10 mouse cellular contexts compared by ENCODE assay signal in genomic region chr1:84881248-84882065, GRCm38 (mm10). TPM values are rescaled to one million over a fixed set of nuclear protein-coding genes. Genes with fewer than 3 reads are reported as not detected.
DNase-seq lines count a peak whose midpoint lies in the region; ATAC-seq and TF ChIP-seq lines count a peak whose summit lies in the region.
"Had no signal": no experiment of that assay in that cellular context is flagged by ENCODE, and none has a peak within 500 bp of the region (broad histone marks: within the 10 kb centered on the region; RNA-seq: fewer than 3 reads in every experiment).

No protein-coding gene starts in this region.

- in situ Hi-C loops in CH12.LX (cut with MboI; ENCODE audit: low pct_ligation_motif_present, low pct_unique_long_range_greater_than_20kb, low sequenced_read_pairs), result no loop called here

- intact Hi-C loops in left cerebral cortex, postnatal 4 days (cut with DNase I), result no loop called here
- intact Hi-C loops in heart, postnatal 14 days (cut with DNase I), result loop anchor here (5.0 kb wide), 1 partner anchor 149 kb away; no protein-coding TSS in a partner anchor

- H3K9ac ChIP-seq in CH12.LX (ENCODE audit: insufficient read depth, low read depth), result no peak overlapping the region
- no peak overlapping the region for H3K9ac ChIP-seq in kidney, embryonic 16.5 days (replicated peaks; ENCODE audit: low read length)
- H3K9ac ChIP-seq: hindbrain, embryonic 15.5 days had no signal

- no peak for TF ChIP-seq POLR2A in CH12.LX (IDR thresholded peaks at IDR 0.05; ENCODE audit: low read depth, low read length)

- peak; percentile 29 to 58; a peak in 2 of 4 replicates for TF ChIP-seq CTCF in CH12.LX (conservative IDR thresholded peaks at IDR 0.05 in 1 of 2, IDR thresholded peaks at IDR 0.05 in 1 of 2; ENCODE audit: low read depth in 2 of 2, low read length in 2 of 2)

- no peak for TF ChIP-seq EP300 in CH12.LX (IDR thresholded peaks at IDR 0.05; ENCODE audit: low read length)

- H3K27me3 ChIP-seq in CH12.LX (replicated peaks), result no peaks in the 10 kb centered on the region
- no peaks in the 10 kb centered on the region for H3K27me3 ChIP-seq in kidney, embryonic 16.5 days (ENCODE audit: insufficient read depth, low read length)
- H3K27me3 ChIP-seq: hindbrain, embryonic 15.5 days had no signal

- H3K4me3 ChIP-seq in CH12.LX (replicated peaks in 1 of 3; ENCODE audit: low read depth in 2 of 3, low read length in 2 of 3, poor library complexity in 1 of 3), result no peak overlapping the region
- H3K4me3 ChIP-seq in kidney, embryonic 16.5 days (ENCODE audit: low read length), result no peak overlapping the region
- H3K4me3 ChIP-seq: hindbrain, embryonic 15.5 days had no signal

- ATAC-seq in kidney, embryonic 16.5 days (ENCODE audit: low FRiP score, low TSS enrichment), result no peak

- WGBS in kidney, embryonic 16.5 days, result 72% methylated on average over 11 of the region's 11 CpGs

- no peaks in the 10 kb centered on the region for H3K36me3 ChIP-seq in CH12.LX (replicated peaks in 1 of 2; ENCODE audit: control insufficient read depth in 1 of 2, insufficient read depth in 1 of 2, low read length in 1 of 2)
- no peaks in the 10 kb centered on the region for H3K36me3 ChIP-seq in kidney, embryonic 16.5 days (ENCODE audit: insufficient read depth, low read length)
- H3K36me3 ChIP-seq: hindbrain, embryonic 15.5 days had no signal

- peak; percentile 48 for DNase-seq in left cerebral cortex, adult 11 months (ENCODE audit: low spot score)
- no peak for DNase-seq in left cerebral cortex, postnatal 4 days
- DNase-seq in CH12.LX (ENCODE audit: extremely low read depth) (no peak), adipocyte (ENCODE audit: low spot score) (peak; percentile 59)
- peak; percentile 4 to 13 for DNase-seq in layer of hippocampus, postnatal 14 days (ENCODE audit: low spot score in 2 of 2)
- DNase-seq in heart, postnatal 14 days, result no peak
- DNase-seq in thymus, postnatal 14 days, result no peak
- DNase-seq: cerebellum, postnatal 14 days had no signal

- no peaks in the 10 kb centered on the region for H3K4me1 ChIP-seq in CH12.LX (ENCODE audit: control insufficient read depth in 1 of 2, insufficient read depth in 2 of 2)
- H3K4me1 ChIP-seq in kidney, embryonic 16.5 days (ENCODE audit: insufficient read depth, low read length), result peaks cover 4% of the 10 kb centered on the region; the same call in 1 of the 2 replicates
- H3K4me1 ChIP-seq: hindbrain, embryonic 15.5 days had no signal

- H3K27ac ChIP-seq in CH12.LX (ENCODE audit: insufficient read depth, low read depth), result no peak overlapping the region
- no peak overlapping the region for H3K27ac ChIP-seq in kidney, embryonic 16.5 days (ENCODE audit: low read length)
- H3K27ac ChIP-seq: hindbrain, embryonic 15.5 days had no signal

- H3K9me3 ChIP-seq in CH12.LX (replicated peaks; ENCODE audit: low read length), result no peaks in the 10 kb centered on the region
- H3K9me3 ChIP-seq in kidney, embryonic 16.5 days (ENCODE audit: low read length), result no peaks in the 10 kb centered on the region
- H3K9me3 ChIP-seq: hindbrain, embryonic 15.5 days had no signal

- no peaks in the 10 kb centered on the region for H3K79me2 ChIP-seq in CH12.LX (replicated peaks; ENCODE audit: control insufficient read depth, extremely low read depth, insufficient read depth, poor library complexity, severe bottlenecking)

- dilution Hi-C loops in CH12.LX (cut with MboI; ENCODE audit: extremely low pct_ligation_motif_present, extremely low pct_unique_long_range_greater_than_20kb, low sequenced_read_pairs), result no loop called here

- TF ChIP-seq RAD21 in CH12.LX (IDR thresholded peaks at IDR 0.05; ENCODE audit: low read depth, low read length), result peak; percentile 52

- H3K4me2 ChIP-seq in CH12.LX (ENCODE audit: insufficient read depth, low read depth, poor library complexity, severe bottlenecking), result no peak overlapping the region
- H3K4me2 ChIP-seq in kidney, embryonic 16.5 days (replicated peaks; ENCODE audit: low read depth, low read length), result no peak overlapping the region
- H3K4me2 ChIP-seq: hindbrain, embryonic 15.5 days had no signal

TF ChIP-seq in CH12.LX, 34 proteins besides CTCF, POLR2A, EP300 and RAD21:
- TF ChIP-seq E2F4 (IDR thresholded peaks at IDR 0.05; ENCODE audit: insufficient replicate concordance, low read depth, low read length), result no peak
- peak; percentile 33; the same call in 1 of the 2 replicates for TF ChIP-seq SMC3 (IDR thresholded peaks at IDR 0.05; ENCODE audit: low read depth, low read length)
- TF ChIP-seq ETS1 (conservative IDR thresholded peaks at IDR 0.05; ENCODE audit: low read depth, low read length), result no peak
- no peak for TF ChIP-seq NRF1 (IDR thresholded peaks at IDR 0.05; ENCODE audit: low read depth, low read length)

RNA-seq across cellular contexts. Expression of gene Trip12, which starts 41.1 kb away (rescaled TPM):
- total RNA-seq in left cerebral cortex, postnatal 4 days (2021), result 100 to 1,000 TPM; 218 to 235 TPM
- total RNA-seq in CH12.LX (2012; rRNA removed), result 82.0 and 90.2 TPM in 2 replicates
- 75.6 and 78.2 TPM in 2 replicates for total RNA-seq in CH12.LX (2014; rRNA removed)
- 93.8 and 109 TPM in 2 replicates for polyA plus RNA-seq in CH12.LX (2012; ENCODE audit: insufficient read length, low read depth)
- 100 to 1,000 TPM; 193 to 208 TPM for total RNA-seq in layer of hippocampus, postnatal 14 days (2021)
- polyA plus RNA-seq in kidney, embryonic 16.5 days (2015; fragmentation: Nextera tagmentation; extraction: Ambion mirVana), result 50.3 and 62.8 TPM in 2 replicates
- 100 to 1,000 TPM; 195 to 201 TPM for total RNA-seq in heart, postnatal 14 days (2021)

RNA-seq across cellular contexts. Expression of gene Fbxo36, which starts 41.8 kb away (rescaled TPM):
- 1 to 10 TPM in 1 of 2 experiments, under 1 TPM in 1; 0.99 to 1.2 TPM for total RNA-seq in left cerebral cortex, postnatal 4 days (2021)
- 2.5 and 3.2 TPM in 2 replicates for total RNA-seq in CH12.LX (2012; rRNA removed)
- total RNA-seq in CH12.LX (2014; rRNA removed), result 3.0 and 3.2 TPM in 2 replicates
- polyA plus RNA-seq in CH12.LX (2012; ENCODE audit: insufficient read length, low read depth), result 3.2 and 3.8 TPM in 2 replicates
- total RNA-seq in layer of hippocampus, postnatal 14 days (2021), result 1 to 10 TPM; 1.9 to 2.5 TPM
- polyA plus RNA-seq in kidney, embryonic 16.5 days (2015; fragmentation: Nextera tagmentation; extraction: Ambion mirVana), result 11.2 and 11.3 TPM in 2 replicates
- total RNA-seq in heart, postnatal 14 days (2021), result 1 to 10 TPM; 1.2 to 1.8 TPM

RNA-seq across cellular contexts. Expression of gene Slc16a14, which starts 53.5 kb away (rescaled TPM):
- 10 to 100 TPM; 27.8 to 28.4 TPM for total RNA-seq in left cerebral cortex, postnatal 4 days (2021)
- total RNA-seq in CH12.LX (2012; rRNA removed) (0.13 TPM in 1 of 2 replicates, not detected in the other), CH12.LX (2014; rRNA removed) (not detected in 2 replicates)
- 0.10 and 0.12 TPM in 2 replicates for polyA plus RNA-seq in CH12.LX (2012; ENCODE audit: insufficient read length, low read depth)
- 10 to 100 TPM; 22.0 to 26.0 TPM for total RNA-seq in layer of hippocampus, postnatal 14 days (2021)
- polyA plus RNA-seq in kidney, embryonic 16.5 days (2015; fragmentation: Nextera tagmentation; extraction: Ambion mirVana), result 0.19 and 0.35 TPM in 2 replicates
- under 1 TPM; 0.38 to 0.51 TPM for total RNA-seq in heart, postnatal 14 days (2021)

Comparison
In these comparisons a context has a peak if more than half of its experiments do, and no peak if none do; other contexts are left out.
1. DNase-seq: peak in left cerebral cortex, adult 11 months (single experiment), adipocyte (single experiment) and layer of hippocampus, postnatal 14 days (2 of 2); none in left cerebral cortex, postnatal 4 days (single experiment), CH12.LX (single experiment), heart, postnatal 14 days (0 of 2) and thymus, postnatal 14 days (single experiment).
2. RNA of gene Slc16a14, which starts 53.5 kb away (total RNA-seq): 27.8 to 28.4 TPM in left cerebral cortex, postnatal 4 days and 22.0 to 26.0 TPM in layer of hippocampus, postnatal 14 days; 0.38 to 0.51 TPM in heart, postnatal 14 days and 0.13 TPM in CH12.LX; every median in the first group is over 10 times any median in the second.